22 mouse cellular contexts compared by ENCODE assay signal in genomic region chr2:156418467-156418866, GRCm38 (mm10). TPM values are rescaled to one million over a fixed set of nuclear protein-coding genes. Genes with fewer than 3 reads are reported as not detected.
DNase-seq lines count a peak whose midpoint lies in the region; ATAC-seq and TF ChIP-seq lines count a peak whose summit lies in the region.
"Had no signal": no experiment of that assay in that cellular context is flagged by ENCODE, and none has a peak within 500 bp of the region (broad histone marks: within the 10 kb centered on the region; RNA-seq: fewer than 3 reads in every experiment).

No protein-coding gene starts in this region.

- ATAC-seq in hindbrain, embryonic 16.5 days: no peak
- ATAC-seq: CD4-positive, CD25-positive, alpha-beta regulatory T cell, adult 4 months; forebrain, embryonic 13.5 days; forebrain, embryonic 15.5 days; forebrain, postnatal 0 days had no signal

- TF ChIP-seq RAD21 in MEL (IDR thresholded peaks at IDR 0.05; ENCODE audit: low read depth, low read length): no peak

- peak; percentile 30 for DNase-seq in lung, postnatal 36 days
- no peak for DNase-seq in lung, adult 2 months
- peak; percentile 22 for DNase-seq in MEL (ENCODE audit: low read depth, low spot score)
- no peak for DNase-seq in left cerebral cortex, adult 11 months (ENCODE audit: low spot score)
- no peak for DNase-seq in left cerebral cortex, postnatal 25 days (ENCODE audit: low spot score in 2 of 2)
- DNase-seq: adrenal gland, adult 2 months; adrenal gland, postnatal 10 days; adrenal gland, postnatal 25 days; cerebellum, adult 11-12 months; cerebellum, adult 2 months; cerebellum, adult 9-10 months; cerebellum, postnatal 10 days; cerebellum, postnatal 25 days; forebrain, postnatal 0 days had no signal

- no peak for TF ChIP-seq POLR2A in lung, adult 2 months (IDR thresholded peaks at IDR 0.05; ENCODE audit: borderline replicate concordance, extremely low read depth, low read depth, low read length)
- no peak for TF ChIP-seq POLR2A in MEL (IDR thresholded peaks at IDR 0.05; ENCODE audit: control insufficient read depth in 1 of 2, insufficient read depth in 1 of 2, low read depth in 1 of 2, low read length in 2 of 2, poor library complexity in 1 of 2)

- H3K36me3 ChIP-seq in MEL (ENCODE audit: control insufficient read depth in 1 of 2, insufficient read depth in 2 of 2, low read length in 2 of 2): peaks cover 0 to 8% of the 10 kb centered on the region in 2 experiments; a peak in 2 of 4 replicates
- no peaks in the 10 kb centered on the region for H3K36me3 ChIP-seq in macrophage (ENCODE audit: inconsistent target)
- H3K36me3 ChIP-seq in hindbrain, embryonic 16.5 days (ENCODE audit: control insufficient read depth, insufficient read depth, low read length): no peaks in the 10 kb centered on the region
- H3K36me3 ChIP-seq: embryonic facial prominence, embryonic 10.5 days; embryonic facial prominence, embryonic 12.5 days; forebrain, embryonic 15.5 days; G1E had no signal

- WGBS in lung, adult 2 months: 55% methylated on average over 5 of the region's 5 CpGs
- 63% methylated on average over 5 of the region's 5 CpGs for WGBS in macrophage (ENCODE audit: missing documents)
- 84% methylated on average over 5 of the region's 5 CpGs for WGBS in hindbrain, embryonic 16.5 days

- no peak overlapping the region for H3K27ac ChIP-seq in MEL (ENCODE audit: control insufficient read depth, low read depth, low read length)
- peak overlapping the region; percentile 97 for H3K27ac ChIP-seq in macrophage
- no peak overlapping the region for H3K27ac ChIP-seq in hindbrain, embryonic 16.5 days (ENCODE audit: low read depth, low read length)
- H3K27ac ChIP-seq: embryonic facial prominence, embryonic 10.5 days; embryonic facial prominence, embryonic 12.5 days; forebrain, embryonic 13.5 days; forebrain, embryonic 15.5 days had no signal

- intact Hi-C loops in left cerebral cortex, postnatal 25 days (cut with DNase I): no loop called here

- H3K27me3 ChIP-seq in MEL (ENCODE audit: control insufficient read depth in 1 of 2, insufficient read depth in 2 of 2, low read length in 2 of 2): peaks cover 3 to 9% of the 10 kb centered on the region in 2 experiments; a peak in 2 of 4 replicates
- H3K27me3 ChIP-seq in hindbrain, embryonic 16.5 days (replicated peaks; ENCODE audit: control insufficient read depth, insufficient read depth, low read length): no peaks in the 10 kb centered on the region
- H3K27me3 ChIP-seq: forebrain, embryonic 15.5 days had no signal

- H3K4me3 ChIP-seq in lung, adult 2 months (replicated peaks; ENCODE audit: extremely low read depth, low read depth, low read length): no peak overlapping the region
- H3K4me3 ChIP-seq in MEL (ENCODE audit: control insufficient read depth in 1 of 2, insufficient read depth in 1 of 2, low read depth in 2 of 2, low read length in 2 of 2) (no peak overlapping the region), macrophage (ENCODE audit: inconsistent target) (no peak overlapping the region)
- H3K4me3 ChIP-seq in hindbrain, embryonic 16.5 days (ENCODE audit: low read length): no peak overlapping the region
- H3K4me3 ChIP-seq: embryonic facial prominence, embryonic 10.5 days; embryonic facial prominence, embryonic 12.5 days; forebrain, embryonic 13.5 days; forebrain, embryonic 15.5 days had no signal

- H3K79me2 ChIP-seq in MEL (ENCODE audit: control insufficient read depth, insufficient read depth, low read length, poor library complexity) (no peaks in the 10 kb centered on the region), macrophage (ENCODE audit: inconsistent target) (peaks cover 24% of the 10 kb centered on the region)

- no peaks in the 10 kb centered on the region for H3K9me3 ChIP-seq in MEL (replicated peaks; ENCODE audit: insufficient read depth, low read length)
- no peaks in the 10 kb centered on the region for H3K9me3 ChIP-seq in hindbrain, embryonic 16.5 days (ENCODE audit: control insufficient read depth, low read length)
- H3K9me3 ChIP-seq: embryonic facial prominence, embryonic 10.5 days; embryonic facial prominence, embryonic 12.5 days; forebrain, embryonic 13.5 days; forebrain, embryonic 15.5 days; G1E had no signal

- no peak for TF ChIP-seq CTCF in lung, adult 2 months (IDR thresholded peaks at IDR 0.05; ENCODE audit: insufficient read depth, low read length)
- TF ChIP-seq CTCF in MEL (IDR thresholded peaks at IDR 0.05 in 2 of 3, conservative IDR thresholded peaks at IDR 0.05 in 1 of 3; ENCODE audit: control insufficient read depth in 1 of 3, insufficient read depth in 1 of 3, low read depth in 2 of 3, low read length in 3 of 3, poor library complexity in 1 of 3, severe bottlenecking in 1 of 3): no peak

- H3K9ac ChIP-seq in MEL (ENCODE audit: control insufficient read depth, low read depth, low read length, poor library complexity, severe bottlenecking): no peak overlapping the region
- H3K9ac ChIP-seq in hindbrain, embryonic 16.5 days (ENCODE audit: low read depth, low read length): no peak overlapping the region
- H3K9ac ChIP-seq: embryonic facial prominence, embryonic 12.5 days; forebrain, embryonic 13.5 days; forebrain, embryonic 15.5 days; forebrain, postnatal 0 days had no signal

- TF ChIP-seq EP300 in MEL (IDR thresholded peaks at IDR 0.05; ENCODE audit: low read depth in 1 of 2, low read length in 2 of 2): no peak

- H3K4me1 ChIP-seq in lung, adult 2 months (ENCODE audit: control insufficient read depth, insufficient read depth, low read length): peaks cover 4% of the 10 kb centered on the region; the same call in 1 of the 2 replicates
- H3K4me1 ChIP-seq in MEL (ENCODE audit: control insufficient read depth in 1 of 2, insufficient read depth in 2 of 2, low read length in 2 of 2): peaks cover 2 to 23% of the 10 kb centered on the region in 2 experiments; a peak in 3 of 4 replicates
- H3K4me1 ChIP-seq in hindbrain, embryonic 16.5 days (ENCODE audit: control insufficient read depth, insufficient read depth, low read depth, low read length): peaks cover 10% of the 10 kb centered on the region

- no peak overlapping the region for H3K4me2 ChIP-seq in hindbrain, embryonic 16.5 days (ENCODE audit: low read length)
- H3K4me2 ChIP-seq: embryonic facial prominence, embryonic 12.5 days; forebrain, embryonic 13.5 days; forebrain, embryonic 15.5 days had no signal

TF ChIP-seq in MEL, 35 proteins besides CTCF, POLR2A, EP300 and RAD21:
- TF ChIP-seq USF1 (IDR thresholded peaks at IDR 0.05; ENCODE audit: low read depth, low read length) (peak; percentile 81), HCFC1 (IDR thresholded peaks at IDR 0.05; ENCODE audit: low read depth, low read length) (no peak), USF2 (IDR thresholded peaks at IDR 0.05; ENCODE audit: borderline replicate concordance in 1 of 2, insufficient read depth in 1 of 2, low read depth in 1 of 2, low read length in 2 of 2) (peak in 1 of 2 experiments; percentile 40; a peak in 1 of 4 replicates), MAX (IDR thresholded peaks at IDR 0.05; ENCODE audit: low read length) (peak; percentile 19; the same call in 1 of the 2 replicates)

RNA-seq across cellular contexts. Expression of gene Epb41l1, which starts 2.2 kb away (rescaled TPM):
- 24.7 and 25.1 TPM in 2 replicates for polyA plus RNA-seq in lung, adult 2 months (2012; rRNA removed)
- total RNA-seq in MEL (2012; rRNA removed): 1.5 and 2.9 TPM in 2 replicates
- 1 to 10 TPM in 1 of 2 experiments, not detected in 1; 7.3 TPM for polyA plus RNA-seq in MEL (2012; ENCODE audit: insufficient read depth in 1 of 2, insufficient read length in 2 of 2, low read depth in 1 of 2, low replicate concordance in 2 of 2, missing spikeins in 1 of 2)
- 100 to 1,000 TPM in 20 of 26 experiments, 10 to 100 TPM in 6; 35.4 to 394 (median 241) TPM for total RNA-seq in macrophage (2018; cell fraction: chromatin; rRNA removed)
- total RNA-seq in macrophage (2018; cell fraction: cytosol; rRNA removed): 10 to 100 TPM; 41.8 to 99.8 (median 72.1) TPM
- 100 to 1,000 TPM in 14 of 26 experiments, 10 to 100 TPM in 12; 37.0 to 189 (median 102) TPM for total RNA-seq in macrophage (2018; cell fraction: nucleus; rRNA removed)
- polyA plus RNA-seq in macrophage (2018): 52.1 to 100 TPM (median 53.9 TPM) in 3 replicates
- 15.7 and 17.0 TPM in 2 replicates for polyA plus RNA-seq in hindbrain, embryonic 16.5 days (2015; fragmentation: Nextera tagmentation; extraction: Ambion mirVana)
- 100 to 1,000 TPM; 349 to 370 TPM for total RNA-seq in left cerebral cortex, postnatal 25 days (2021)

Comparison
In these comparisons a context has a peak if more than half of its experiments do, and no peak if none do; other contexts are left out.
1. DNase-seq: peak in lung, postnatal 36 days (single experiment) and MEL (single experiment); none in lung, adult 2 months (single experiment), left cerebral cortex, adult 11 months (single experiment) and left cerebral cortex, postnatal 25 days (0 of 2).